Mouse (Mus musculus) testis, postnatal 10 days (tissue): ENCODE results near the gene Gm13057.
"Not testable (repeated sequence)": the region's sequence is repeated elsewhere in the genome, so short reads cannot be mapped to it uniquely, and the experiment has no call there.

Experiments used
- DNase-seq: peaks from one replicate; pipeline ENCODE4 v3.0.0; 2021; ENCODE audit warnings: low spot score

Gene Gm13057

GRCm38 (mm10) chr4:143551400-143551799 is at the start of gene Gm13057, which contains the start of gene BC080695:
Gene Gm13057, plus strand, starts transcription at chr4:143551709.
Gene BC080695, plus strand, starts transcription at chr4:143551700.
- DNase-seq, result not testable (repeated sequence)

GRCm38 (mm10) chr4:143511043-143511442 is 40.5 kb upstream of the Gm13057 start, which contains the start of gene Gm13043:
Gene Gm13043, plus strand, starts transcription at chr4:143511343.
- no peak for DNase-seq

GRCm38 (mm10) chr4:143535654-143536053 is 15.9 kb upstream of the Gm13057 start, which contains the start of gene Gm13040:
Gene Gm13040, plus strand, starts transcription at chr4:143535954.
- not testable (repeated sequence) for DNase-seq
